Mouse (Mus musculus): ENCODE measurements at regions not wholly inside any gene's neighbourhood (a gene's known extent, or its start where the extent isn't known, plus 50 kb on each side); places are given as distances from the start of the nearest gene placed in this dataset.

- DNase-seq: no peak
Measured at GRCm38 (mm10) chr14:48942882-48943281, 123.0 kb upstream of the Ap5m1 start.

GRCm38 (mm10) chr14:48930886-48931285, 135.0 kb upstream of the Ap5m1 start:
- DNase-seq: no peak

GRCm38 (mm10) chr14:48925870-48926269, 140.0 kb upstream of the Ap5m1 start:
- DNase-seq: peak; percentile 36

- DNase-seq: no peak
Measured at GRCm38 (mm10) chr14:48909420-48909819, 156.5 kb upstream of the Ap5m1 start.

GRCm38 (mm10) chr14:48907991-48908698, 157.8 kb upstream of the Ap5m1 start:
- no peak for DNase-seq

GRCm38 (mm10) chr14:48907403-48907973, 158.4 kb upstream of the Ap5m1 start:
- no peak for DNase-seq

GRCm38 (mm10) chr14:48906956-48907355, 158.9 kb upstream of the Ap5m1 start:
- DNase-seq: no peak

GRCm38 (mm10) chr14:48904576-48904975, 161.3 kb upstream of the Ap5m1 start:
- DNase-seq: no peak

GRCm38 (mm10) chr14:48903526-48903925, 162.4 kb upstream of the Ap5m1 start:
- DNase-seq: no peak

GRCm38 (mm10) chr14:48900201-48900600, 165.7 kb upstream of the Ap5m1 start:
- DNase-seq: no peak

- no peak for DNase-seq
Measured at GRCm38 (mm10) chr14:48897140-48897539, 168.8 kb upstream of the Ap5m1 start.

- no peak for DNase-seq
Measured at GRCm38 (mm10) chr14:48896235-48896634, 169.7 kb upstream of the Ap5m1 start.

- DNase-seq: no peak
Measured at GRCm38 (mm10) chr14:48891216-48891615, 174.7 kb upstream of the Ap5m1 start.

- peak; percentile 24 for DNase-seq
Measured at GRCm38 (mm10) chr14:48888954-48889353, 176.9 kb upstream of the Ap5m1 start.

- no peak for DNase-seq
Measured at GRCm38 (mm10) chr14:48880041-48880440, 185.9 kb upstream of the Ap5m1 start.

GRCm38 (mm10) chr14:48877998-48878657, 187.8 kb upstream of the Ap5m1 start:
- DNase-seq: no peak

- no peak for DNase-seq
Measured at GRCm38 (mm10) chr14:48871313-48871712, 194.6 kb upstream of the Ap5m1 start.

GRCm38 (mm10) chr14:48869956-48870355, 195.9 kb upstream of the Ap5m1 start:
- no peak for DNase-seq

- DNase-seq: no peak
Measured at GRCm38 (mm10) chr14:48855453-48855852, 181.8 kb upstream of the Otx2 start.

- DNase-seq: no peak
Measured at GRCm38 (mm10) chr14:48854188-48854924, 180.7 kb upstream of the Otx2 start.

- no peak for DNase-seq
Measured at GRCm38 (mm10) chr14:48853479-48854187, 180.0 kb upstream of the Otx2 start.

- no peak for DNase-seq
Measured at GRCm38 (mm10) chr14:48852787-48853186, 179.2 kb upstream of the Otx2 start.

- no peak for DNase-seq
Measured at GRCm38 (mm10) chr14:48852061-48852460, 178.4 kb upstream of the Otx2 start.
